ENCODE assay signal across 23 mouse cellular contexts in the genomic region with DNA sequence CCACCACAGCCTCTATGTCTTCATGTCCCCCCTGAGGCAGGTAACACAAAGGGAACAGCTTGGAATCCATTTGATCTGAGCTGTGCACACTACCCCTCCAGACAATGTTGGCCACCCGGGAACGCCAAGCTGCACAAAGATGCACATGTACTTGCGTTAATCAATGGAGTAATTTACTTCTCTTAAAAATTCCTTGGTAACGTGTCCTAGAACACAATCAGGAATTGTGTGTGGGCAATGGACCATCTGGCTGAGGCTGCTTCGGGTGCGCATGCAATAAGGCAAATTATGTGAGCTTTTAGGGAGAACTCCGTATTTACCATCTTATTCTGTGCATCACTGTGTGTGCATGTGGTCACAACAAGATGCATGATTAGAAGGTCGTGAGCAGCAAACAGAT. TPM values are rescaled to one million over a fixed set of nuclear protein-coding genes. Genes with fewer than 3 reads are reported as not detected.
"Had no signal": no experiment of that assay in that cellular context is flagged by ENCODE, and none has a peak within 500 bp of the region (broad histone marks: within the 10 kb centered on the region; RNA-seq: fewer than 3 reads in every experiment).

No protein-coding gene starts in this region.

- H3K9me3 ChIP-seq: kidney, embryonic 15.5 days; limb, embryonic 10.5 days; liver, embryonic 15.5 days; midbrain, embryonic 15.5 days; neural tube, embryonic 12.5 days; stomach, embryonic 15.5 days had no signal

- DNase-seq: kidney, adult 2 months; kidney, postnatal 14 days; lung, adult 2 months; lung, postnatal 4 days; thymus, postnatal 36 days had no signal

- H3K27me3 ChIP-seq: kidney, embryonic 15.5 days; liver, embryonic 15.5 days; midbrain, embryonic 15.5 days; neural tube, embryonic 12.5 days; stomach, embryonic 15.5 days had no signal

- ATAC-seq: hindbrain, postnatal 0 days; lung, postnatal 0 days; midbrain, embryonic 15.5 days had no signal

- H3K4me3 ChIP-seq: kidney, embryonic 15.5 days; limb, embryonic 10.5 days; liver, embryonic 15.5 days; midbrain, embryonic 15.5 days; neural tube, embryonic 12.5 days; stomach, embryonic 15.5 days had no signal

- H3K9ac ChIP-seq: kidney, embryonic 15.5 days; liver, embryonic 15.5 days; midbrain, embryonic 15.5 days; neural tube, embryonic 12.5 days; stomach, embryonic 15.5 days had no signal

- H3K4me2 ChIP-seq: kidney, embryonic 15.5 days; liver, embryonic 11.5 days; liver, embryonic 15.5 days; midbrain, embryonic 11.5 days; midbrain, embryonic 15.5 days; neural tube, embryonic 12.5 days; stomach, embryonic 15.5 days had no signal

- H3K36me3 ChIP-seq: kidney, embryonic 15.5 days; limb, embryonic 10.5 days; liver, embryonic 15.5 days; midbrain, embryonic 15.5 days; neural tube, embryonic 12.5 days; stomach, embryonic 15.5 days had no signal

- H3K4me1 ChIP-seq: liver, embryonic 15.5 days; midbrain, embryonic 15.5 days; neural tube, embryonic 12.5 days; stomach, embryonic 15.5 days had no signal

- H3K27ac ChIP-seq: hindbrain, postnatal 0 days; kidney, embryonic 15.5 days; limb, embryonic 10.5 days; liver, embryonic 15.5 days; midbrain, embryonic 15.5 days; neural tube, embryonic 12.5 days; stomach, embryonic 15.5 days had no signal

RNA-seq across cellular contexts. Expression of gene Serpina11, which starts 9.9 kb away (rescaled TPM):
- total RNA-seq: hindbrain, postnatal 0 days had no signal
- polyA plus RNA-seq: intestine, embryonic 14.5 days; kidney, embryonic 15.5 days; limb, embryonic 10.5 days; limb, embryonic 14.5 days; lung, adult 2 months; lung, postnatal 0 days; midbrain, embryonic 11.5 days; midbrain, embryonic 15.5 days; neural tube, embryonic 12.5 days; testis, adult 2 months had no signal

RNA-seq across cellular contexts. Expression of gene Serpina9, which starts 13.9 kb away (rescaled TPM):
- total RNA-seq: hindbrain, postnatal 0 days; megakaryocyte, adult 5-6 weeks; monocyte, adult 5-6 weeks; neutrophil, adult 5-6 weeks had no signal
- polyA plus RNA-seq: kidney, adult 2 months; kidney, embryonic 15.5 days; limb, embryonic 10.5 days; liver, embryonic 11.5 days; liver, embryonic 15.5 days; midbrain, embryonic 11.5 days; midbrain, embryonic 15.5 days; neural tube, embryonic 12.5 days; spleen, adult 2 months; stomach, embryonic 15.5 days had no signal

RNA-seq across cellular contexts. Expression of gene Serpina1e, which starts 40.8 kb away (rescaled TPM):
- total RNA-seq: hindbrain, postnatal 0 days; left cerebral cortex, adult 8-10 months; megakaryocyte, adult 5-6 weeks; monocyte, adult 5-6 weeks; neutrophil, adult 5-6 weeks had no signal
- polyA plus RNA-seq: hindbrain, postnatal 0 days; limb, embryonic 10.5 days; midbrain, embryonic 11.5 days; midbrain, embryonic 15.5 days; neural tube, embryonic 12.5 days had no signal

RNA-seq across cellular contexts. Expression of gene Serpina12, which starts 44.6 kb away (rescaled TPM):
- total RNA-seq: hindbrain, postnatal 0 days; left cerebral cortex, adult 8-10 months; monocyte, adult 5-6 weeks; neutrophil, adult 5-6 weeks had no signal
- polyA plus RNA-seq: hindbrain, postnatal 0 days; intestine, embryonic 14.5 days; kidney, adult 2 months; kidney, embryonic 15.5 days; limb, embryonic 10.5 days; limb, embryonic 14.5 days; liver, embryonic 11.5 days; lung, postnatal 0 days; midbrain, embryonic 11.5 days; midbrain, embryonic 15.5 days; neural tube, embryonic 12.5 days; stomach, embryonic 15.5 days; testis, adult 2 months had no signal
